Mouse (Mus musculus): ENCODE results near the gene Gm37419.

The Gm37419 gene

GRCm38 (mm10) chr16:23978495-23978894 is 9.8 kb upstream of the Gm37419 start:
- in situ Hi-C loops (cut with MboI), result loop anchor here (25.0 kb wide), 2 partner anchors 484 to 884 kb away; no protein-coding TSS in a partner anchor

- in situ Hi-C loops (cut with MboI), result loop anchor here (25.0 kb wide), 2 partner anchors 483 to 883 kb away; no protein-coding TSS in a partner anchor
Observed at GRCm38 (mm10) chr16:23979446-23979845, 8.8 kb upstream of the Gm37419 start.

GRCm38 (mm10) chr16:23980201-23980870 is 7.9 kb upstream of the Gm37419 start:
- in situ Hi-C loops (cut with MboI), result loop anchor here (5.0 to 25.0 kb wide), 4 partner anchors 482 to 1082 kb away; no protein-coding TSS in a partner anchor

GRCm38 (mm10) chr16:23980991-23981720 is 7.1 kb upstream of the Gm37419 start:
- in situ Hi-C loops (cut with MboI), result loop anchor here (5.0 to 25.0 kb wide), 4 partner anchors 481 to 1081 kb away; no protein-coding TSS in a partner anchor

- in situ Hi-C loops (cut with MboI), result loop anchor here (5.0 to 25.0 kb wide), 4 partner anchors 480 to 1080 kb away; no protein-coding TSS in a partner anchor
Observed at GRCm38 (mm10) chr16:23981925-23982851, 6.1 kb upstream of the Gm37419 start.

- in situ Hi-C loops (cut with MboI), result loop anchor here (5.0 to 25.0 kb wide), 4 partner anchors 479 to 1079 kb away; no protein-coding TSS in a partner anchor
Observed at GRCm38 (mm10) chr16:23982891-23983588, 5.2 kb upstream of the Gm37419 start.

GRCm38 (mm10) chr16:23984183-23984582 is 4.1 kb upstream of the Gm37419 start:
- in situ Hi-C loops (cut with MboI), result loop anchor here (5.0 to 25.0 kb wide), 4 partner anchors 478 to 1078 kb away; no protein-coding TSS in a partner anchor

- in situ Hi-C loops (cut with MboI), result loop anchor here (5.0 to 25.0 kb wide), 4 partner anchors 477 to 1077 kb away; no protein-coding TSS in a partner anchor
Observed at GRCm38 (mm10) chr16:23984760-23985466, 3.4 kb upstream of the Gm37419 start.

GRCm38 (mm10) chr16:23985467-23985861 is 2.8 kb upstream of the Gm37419 start:
- in situ Hi-C loops (cut with MboI), result loop anchor here (10.0 to 25.0 kb wide), 3 partner anchors 477 to 877 kb away; no protein-coding TSS in a partner anchor

GRCm38 (mm10) chr16:23986176-23986575 is 2.1 kb upstream of the Gm37419 start:
- in situ Hi-C loops (cut with MboI), result loop anchor here (10.0 to 25.0 kb wide), 3 partner anchors 476 to 876 kb away; no protein-coding TSS in a partner anchor

GRCm38 (mm10) chr16:23986871-23987270 is 1.4 kb upstream of the Gm37419 start:
- in situ Hi-C loops (cut with MboI), result loop anchor here (10.0 to 25.0 kb wide), 3 partner anchors 475 to 875 kb away; no protein-coding TSS in a partner anchor

- in situ Hi-C loops (cut with MboI), result loop anchor here (10.0 to 25.0 kb wide), 3 partner anchors 475 to 875 kb away; no protein-coding TSS in a partner anchor
Observed at GRCm38 (mm10) chr16:23987341-23988156, 733 bp upstream of the Gm37419 start.

- in situ Hi-C loops (cut with MboI), result loop anchor here (10.0 to 25.0 kb wide), 3 partner anchors 474 to 874 kb away; no protein-coding TSS in a partner anchor
Observed at GRCm38 (mm10) chr16:23988157-23988465, 171 bp upstream of the Gm37419 start.

- in situ Hi-C loops (cut with MboI), result loop anchor here (10.0 to 25.0 kb wide), 3 partner anchors 473 to 873 kb away; no protein-coding TSS in a partner anchor
Observed at GRCm38 (mm10) chr16:23989209-23990160, 1.2 kb downstream of the Gm37419 start.

GRCm38 (mm10) chr16:23990161-23990970 is 2.1 kb downstream of the Gm37419 start:
- in situ Hi-C loops (cut with MboI), result loop anchor here (25.0 kb wide), 2 partner anchors 472 to 872 kb away; no protein-coding TSS in a partner anchor

- in situ Hi-C loops (cut with MboI), result loop anchor here (25.0 kb wide), 2 partner anchors 471 to 871 kb away; no protein-coding TSS in a partner anchor
Observed at GRCm38 (mm10) chr16:23991170-23991569, 2.9 kb downstream of the Gm37419 start.
